Mouse (Mus musculus) embryonic stem cell, embryonic (primary cell): Measurements from ENCODE around the gene Pstpip1.

Experiments used
- CTCF ChIA-PET, 4 experiments: fragments of 300-600 bp in 2 of 4; fragments of 350-600 bp in 2 of 4; sonication (Branson Sonifier 250); formaldehyde crosslinking; loops; one replicate each; lab custom pipeline; 2022; ENCODE audit warnings: inconsistent platforms in 2 of 4; lab: Charles Lee
- POLR2A ChIA-PET, 4 experiments: fragments of 300-600 bp in 2 of 4; fragments of 350-600 bp in 2 of 4; sonication (Branson Sonifier 250); formaldehyde crosslinking; loops; one replicate each; lab custom pipeline; 2022; ENCODE audit warnings: antibody characterized with exemption in 4 of 4, inconsistent platforms in 1 of 4; lab: Charles Lee

The Pstpip1 gene

GRCm38 (mm10) chr9:56090546-56091225 is 924 bp downstream of the Pstpip1 start:
- POLR2A ChIA-PET: interaction anchor here in 3 of 4 experiments (0.6 to 5.8 kb wide), 13 partner anchors 11 to 75 kb away, joined by 3 to 57 read pairs (median 7); no protein-coding TSS in a partner anchor
- CTCF ChIA-PET: interaction anchor here in 3 of 4 experiments (0.7 to 3.2 kb wide), 12 partner anchors 11 to 757 kb away, joined by 3 to 7 read pairs (median 3); no protein-coding TSS in a partner anchor

- ChIA-PET POLR2A (interaction anchor here in 3 of 4 experiments (0.8 to 5.8 kb wide), 11 partner anchors 11 to 67 kb away, joined by 3 to 29 read pairs (median 4); no protein-coding TSS in a partner anchor), CTCF (interaction anchor here in 3 of 4 experiments (0.7 to 3.2 kb wide), 10 partner anchors 9 to 379 kb away, joined by 3 to 7 read pairs (median 4); no protein-coding TSS in a partner anchor)
Measured at GRCm38 (mm10) chr9:56092102-56092501, 2.3 kb downstream of the Pstpip1 start.

GRCm38 (mm10) chr9:56097584-56098298 is 8.0 kb downstream of the Pstpip1 start:
- CTCF ChIA-PET: interaction anchor here in 2 of 4 experiments (0.6 to 0.9 kb wide), 2 partner anchors 9 to 483 kb away, joined by 3 to 6 read pairs; no protein-coding TSS in a partner anchor
- POLR2A ChIA-PET: interaction anchor here in 2 of 4 experiments (0.6 to 1.2 kb wide), 2 partner anchors 8 to 57 kb away, joined by 3 read pairs; partner anchors contain the start of gene Pstpip1 (in 1 of the 2)

GRCm38 (mm10) chr9:56100041-56100522 is 10.3 kb downstream of the Pstpip1 start:
- POLR2A ChIA-PET: interaction anchor here in 1 of 4 experiments (1.3 kb wide), 1 partner anchor 162 kb away, joined by 3 read pairs; the partner anchor contains the start of gene Scaper
- CTCF ChIA-PET: interaction anchor here in 1 of 4 experiments (0.6 kb wide), 1 partner anchor 1102 kb away, joined by 3 read pairs; no protein-coding TSS in a partner anchor

GRCm38 (mm10) chr9:56101022-56101421 is 11.3 kb downstream of the Pstpip1 start:
- POLR2A ChIA-PET: interaction anchor here in 2 of 4 experiments (0.7 to 1.6 kb wide), 3 partner anchors 31 to 590 kb away, joined by 3 read pairs; partner anchors contain the start of gene Scaper (in 1 of the 2)
- CTCF ChIA-PET: interaction anchor here in 1 of 4 experiments (0.7 kb wide), 1 partner anchor 33 kb away, joined by 3 read pairs; no protein-coding TSS in a partner anchor

- ChIA-PET CTCF (interaction anchor here in 1 of 4 experiments (0.8 kb wide), 1 partner anchor 14 kb away, joined by 3 read pairs; no protein-coding TSS in a partner anchor), POLR2A (interaction anchor here in 2 of 4 experiments (0.6 to 1.4 kb wide), 5 partner anchors 9 to 1315 kb away, joined by 3 to 7 read pairs (median 3); no protein-coding TSS in a partner anchor)
Measured at GRCm38 (mm10) chr9:56104921-56105320, 15.2 kb downstream of the Pstpip1 start.

- POLR2A ChIA-PET: interaction anchor here in 2 of 4 experiments (0.6 to 1.5 kb wide), 7 partner anchors 10 to 169 kb away, joined by 3 to 6 read pairs (median 4); partner anchors contain the start of gene Scaper (in 1 of the 2)
- CTCF ChIA-PET: interaction anchor here in 3 of 4 experiments (0.6 to 3.3 kb wide), 5 partner anchors 12 to 169 kb away, joined by 3 to 15 read pairs (median 6); partner anchors contain the start of gene Scaper (in 1 of the 3)
Measured at GRCm38 (mm10) chr9:56106274-56107072, 16.7 kb downstream of the Pstpip1 start.

- CTCF ChIA-PET: interaction anchor here (0.7 to 3.3 kb wide), 8 partner anchors 11 to 529 kb away, joined by 3 to 15 read pairs (median 4); partner anchors contain the start of gene Pstpip1 (in 1 of the 4)
- POLR2A ChIA-PET: interaction anchor here in 3 of 4 experiments (0.6 to 1.5 kb wide), 10 partner anchors 10 to 170 kb away, joined by 3 to 6 read pairs (median 4); partner anchors contain the start of gene Scaper (in 1 of the 3)
Measured at GRCm38 (mm10) chr9:56107527-56107926, 17.8 kb downstream of the Pstpip1 start.

- ChIA-PET POLR2A (interaction anchor here (0.6 to 1.5 kb wide), 6 partner anchors 9 to 427 kb away, joined by 3 to 13 read pairs (median 4); no protein-coding TSS in a partner anchor), CTCF (interaction anchor here (0.6 to 3.3 kb wide), 8 partner anchors 10 to 528 kb away, joined by 3 to 15 read pairs (median 3); no protein-coding TSS in a partner anchor)
Measured at GRCm38 (mm10) chr9:56108174-56108573, 18.4 kb downstream of the Pstpip1 start.

- ChIA-PET CTCF (interaction anchor here (0.5 to 2.9 kb wide), 45 partner anchors 8 to 730 kb away, joined by 3 to 16 read pairs (median 5); partner anchors contain the start of genes Pstpip1 (in 1 of the 4) and Scaper (in 1 of the 4)), POLR2A (interaction anchor here in 3 of 4 experiments (0.5 to 1.7 kb wide), 13 partner anchors 10 to 181 kb away, joined by 3 to 8 read pairs (median 4); partner anchors contain the start of genes Pstpip1 (in 1 of the 3) and Scaper (in 1 of the 3))
Measured at GRCm38 (mm10) chr9:56118091-56118490, 28.3 kb downstream of the Pstpip1 start.

- ChIA-PET CTCF (interaction anchor here (0.6 to 2.9 kb wide), 69 partner anchors 8 to 906 kb away, joined by 3 to 16 read pairs (median 4); partner anchors contain the start of genes Pstpip1 (in 2 of the 4) and Scaper (in 2 of the 4)), POLR2A (interaction anchor here in 3 of 4 experiments (0.5 to 1.7 kb wide), 17 partner anchors 9 to 181 kb away, joined by 3 to 8 read pairs (median 4); partner anchors contain the start of genes Pstpip1 (in 2 of the 3) and Scaper (in 1 of the 3))
Measured at GRCm38 (mm10) chr9:56118582-56118981, 28.8 kb downstream of the Pstpip1 start.

GRCm38 (mm10) chr9:56119651-56120050 is 29.9 kb downstream of the Pstpip1 start:
- ChIA-PET CTCF (interaction anchor here in 3 of 4 experiments (0.6 to 2.9 kb wide), 7 partner anchors 9 to 772 kb away, joined by 3 to 16 read pairs (median 10); no protein-coding TSS in a partner anchor), POLR2A (interaction anchor here in 2 of 4 experiments (0.7 to 2.9 kb wide), 7 partner anchors 12 to 166 kb away, joined by 3 to 15 read pairs (median 5); partner anchors contain the start of gene Rcn2 (in 1 of the 2))

- POLR2A ChIA-PET: interaction anchor here in 3 of 4 experiments (0.5 to 2.9 kb wide), 16 partner anchors 9 to 1386 kb away, joined by 3 to 15 read pairs (median 4); partner anchors contain the start of genes Pstpip1 (in 1 of the 3) and Rcn2 (in 1 of the 3)
- CTCF ChIA-PET: interaction anchor here (0.6 to 2.1 kb wide), 31 partner anchors 9 to 771 kb away, joined by 3 to 16 read pairs (median 4); partner anchors contain the start of gene Scaper (in 1 of the 4)
Measured at GRCm38 (mm10) chr9:56121097-56121496, 31.3 kb downstream of the Pstpip1 start.

GRCm38 (mm10) chr9:56122973-56123372 is 33.2 kb downstream of the Pstpip1 start:
- POLR2A ChIA-PET: no interaction called here
- CTCF ChIA-PET: no interaction called here

GRCm38 (mm10) chr9:56123613-56124012 is 33.9 kb downstream of the Pstpip1 start:
- ChIA-PET POLR2A (interaction anchor here in 2 of 4 experiments (1.0 to 2.1 kb wide), 3 partner anchors 10 to 49 kb away, joined by 3 to 10 read pairs (median 3); no protein-coding TSS in a partner anchor), CTCF (interaction anchor here in 1 of 4 experiments (0.6 kb wide), 1 partner anchor 97 kb away, joined by 3 read pairs; no protein-coding TSS in a partner anchor)
